Mouse (Mus musculus) fibroblast of lung, adult 2 months (primary cell): Measurements from ENCODE around the gene Jade2.

Experiments
- DNase-seq: peaks from one replicate; pipeline ENCODE4 v3.0.0-alpha.2; 2011; ENCODE audit warnings: low read depth

Jade2 gene

DNA sequence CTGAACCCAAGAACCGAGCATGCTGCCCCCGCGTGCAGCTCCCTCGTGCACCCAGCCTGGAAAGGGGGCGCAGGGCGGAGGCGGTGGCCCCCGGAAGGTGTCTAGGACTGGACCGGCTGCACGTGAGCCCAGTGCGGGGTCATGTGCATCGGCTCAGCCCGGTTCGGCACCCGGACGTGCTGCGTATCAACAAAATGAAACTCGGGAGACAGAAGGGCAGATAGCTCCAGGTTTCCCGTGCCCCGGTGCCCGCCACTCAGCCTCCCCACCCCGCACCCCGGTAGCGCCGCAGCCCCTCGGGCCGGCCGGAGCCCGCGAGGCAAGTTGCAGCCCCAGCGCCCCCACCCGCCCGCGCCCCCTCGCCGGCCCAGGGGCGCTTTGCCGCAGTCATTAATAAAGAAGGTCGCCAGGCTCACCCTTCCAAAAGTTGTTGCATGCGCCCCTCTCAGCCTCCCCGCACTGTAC, 805 bp downstream of the Jade2 start:
- DNase-seq, result no peak

DNA sequence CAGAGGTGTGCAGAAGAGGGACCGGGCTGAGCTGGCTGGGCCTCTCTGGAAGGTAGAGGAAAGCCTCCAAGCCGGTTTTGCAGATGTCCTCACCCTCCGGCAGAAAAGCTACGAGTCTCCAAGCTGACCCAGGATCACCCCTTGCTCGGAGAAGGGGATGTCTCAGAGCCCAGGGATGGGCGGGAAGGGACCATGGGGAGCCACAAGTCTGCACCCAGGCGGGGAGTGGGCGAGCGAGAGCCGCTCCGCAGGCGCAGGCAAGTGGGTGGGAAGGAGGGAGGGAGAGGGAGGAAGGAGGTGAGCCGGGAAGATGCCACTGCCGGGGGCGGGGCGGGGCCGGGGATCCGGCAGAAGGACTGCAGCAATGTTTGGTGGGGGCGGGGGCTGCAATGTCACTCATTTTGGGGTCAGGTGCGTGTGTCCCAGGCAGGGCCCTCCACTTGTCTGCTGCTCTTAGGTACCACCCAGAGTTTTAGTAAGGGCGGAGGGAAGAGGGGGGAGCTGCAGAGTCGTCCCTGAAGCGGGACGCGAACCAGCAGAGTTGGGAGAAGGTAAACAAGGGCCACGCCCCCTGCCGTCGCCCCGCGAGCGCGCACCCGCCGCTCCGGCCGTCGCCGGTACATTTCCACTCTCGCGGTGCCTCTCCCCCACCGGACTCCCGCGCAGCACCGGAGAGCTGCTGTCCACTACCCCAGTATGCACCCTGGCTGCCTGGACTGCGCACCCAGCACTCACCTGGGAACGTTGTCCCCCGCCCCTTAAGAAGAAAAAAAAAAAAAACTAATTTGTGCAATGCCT, 1.4 kb downstream of the Jade2 start:
- no peak for DNase-seq

DNA sequence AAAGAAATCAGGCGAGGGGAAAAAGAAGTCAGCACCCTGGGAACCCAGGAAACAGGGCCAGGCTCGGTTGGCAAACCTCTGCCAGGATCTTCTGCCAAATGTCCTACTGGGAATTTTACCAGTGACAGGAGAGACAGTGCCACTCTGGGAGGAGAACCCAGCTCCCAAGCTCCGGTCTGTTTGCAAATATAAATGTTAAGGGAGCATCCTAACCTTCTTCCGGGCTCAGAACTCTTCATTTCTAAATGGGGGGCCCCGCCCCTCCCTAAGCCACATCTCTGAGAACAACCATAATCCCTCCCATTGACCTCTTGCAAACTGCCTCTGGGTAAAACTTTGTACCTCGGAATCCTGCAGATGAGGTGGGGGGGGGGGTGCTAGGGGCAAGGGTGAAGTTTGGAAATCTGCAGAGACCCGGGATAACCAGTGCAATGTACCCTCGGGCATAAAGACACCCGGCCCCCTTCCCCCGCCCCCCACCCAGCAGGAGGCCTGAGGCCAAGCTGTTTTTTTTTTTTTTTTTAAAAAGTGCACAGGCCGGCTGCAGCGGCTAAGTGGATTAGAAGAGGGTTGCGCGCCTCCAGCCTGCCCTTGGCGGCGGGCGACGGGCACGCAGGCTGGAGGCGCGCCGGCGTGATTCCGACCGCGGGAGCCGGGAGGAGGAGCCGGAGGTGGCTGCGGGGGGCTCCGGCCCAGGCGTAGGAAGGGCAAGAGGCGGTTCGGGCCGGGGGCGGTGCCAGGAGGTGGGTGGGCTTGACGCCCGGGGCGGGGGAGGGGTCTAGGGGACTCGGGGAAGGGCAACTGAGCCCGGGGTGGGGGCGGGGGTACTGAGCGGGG, 2.3 kb downstream of the Jade2 start:
- DNase-seq, result no peak

DNA sequence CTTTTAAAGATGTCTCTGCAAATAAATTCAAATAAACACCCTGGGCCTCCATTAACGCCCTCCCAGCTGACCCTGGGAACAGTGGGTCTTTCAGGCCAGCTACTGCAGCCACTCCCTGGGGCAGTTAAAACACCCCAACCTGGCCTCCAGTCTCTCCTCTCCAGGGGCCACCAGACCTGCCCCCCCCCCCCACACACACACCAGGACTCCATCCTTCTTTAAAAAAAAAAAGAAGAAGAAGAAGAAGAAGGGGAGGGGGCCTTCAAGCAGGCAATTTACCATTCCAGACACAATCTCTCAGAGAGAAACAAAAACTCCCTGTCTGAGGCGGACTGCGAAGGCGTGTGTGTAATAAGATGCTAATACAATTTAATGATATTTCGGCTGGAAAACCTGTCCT, 4.9 kb downstream of the Jade2 start:
- DNase-seq, result no peak

DNA sequence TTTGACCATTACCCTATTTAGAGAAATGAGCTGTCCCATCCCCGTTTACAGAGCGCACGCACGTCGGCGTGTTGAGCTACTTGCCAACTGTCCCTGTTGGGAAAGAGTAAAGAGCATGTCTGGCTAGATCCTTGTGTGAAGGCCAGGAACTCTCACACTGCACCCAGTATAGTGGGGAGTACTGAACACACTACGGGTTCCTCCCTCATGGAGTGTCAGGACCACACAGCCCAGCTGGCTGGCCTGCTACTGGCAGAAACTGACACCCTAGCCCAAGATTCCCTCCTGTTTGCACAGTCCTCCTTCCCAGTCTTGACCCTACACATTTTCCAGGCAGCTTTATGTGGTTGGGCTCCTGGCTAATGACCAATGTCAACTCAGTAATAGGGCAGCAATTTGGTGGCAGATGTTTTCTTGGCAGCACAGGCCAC, 5.3 kb downstream of the Jade2 start:
- DNase-seq, result no peak

DNA sequence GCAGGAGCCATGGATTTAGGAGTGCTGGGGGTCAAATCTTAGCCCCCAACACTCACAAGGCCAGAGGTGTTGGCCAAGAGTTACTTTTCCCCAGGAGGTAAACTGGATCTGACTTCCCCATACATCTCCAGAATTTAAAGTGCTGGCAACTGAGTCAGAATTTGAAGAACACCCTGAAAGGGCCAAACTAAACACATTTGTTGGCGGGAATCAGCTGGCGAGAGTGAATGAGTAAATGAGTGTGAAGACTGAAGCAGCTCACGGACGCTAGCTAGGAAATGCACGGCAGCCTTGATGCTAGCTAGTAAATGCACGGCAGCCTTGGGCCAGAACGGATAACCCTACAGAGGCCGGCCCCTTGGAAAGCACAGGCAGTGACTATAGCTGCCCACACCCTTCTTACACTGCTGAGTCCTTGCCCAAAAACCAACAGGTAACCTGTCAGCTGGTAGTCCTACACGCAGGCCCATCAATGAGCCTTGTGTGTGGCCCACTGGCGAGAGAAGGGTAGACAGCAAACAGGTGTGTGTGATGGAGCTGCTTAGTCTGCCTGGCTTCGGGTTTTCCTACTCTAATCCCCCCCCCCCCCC, 6.6 kb downstream of the Jade2 start:
- DNase-seq, result no peak

DNA sequence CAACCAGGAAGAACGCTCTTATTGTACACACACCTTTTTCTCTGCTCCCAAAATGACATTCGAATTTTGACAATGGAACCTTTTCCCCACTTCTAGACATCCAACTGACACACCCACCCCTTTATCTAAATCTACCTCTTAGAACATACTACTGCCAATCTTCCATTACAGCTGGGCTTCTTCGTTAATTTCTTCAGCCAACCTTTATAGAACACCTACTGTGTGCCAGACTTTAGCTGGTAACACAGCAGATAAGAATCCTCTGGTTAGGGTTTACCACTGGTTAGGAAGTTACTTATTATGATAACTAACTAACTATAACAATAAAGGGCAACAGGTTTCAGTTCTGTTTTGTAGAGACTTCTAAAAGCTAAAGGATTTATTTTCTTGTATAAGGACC, 9.1 kb downstream of the Jade2 start:
- DNase-seq, result no peak

DNA sequence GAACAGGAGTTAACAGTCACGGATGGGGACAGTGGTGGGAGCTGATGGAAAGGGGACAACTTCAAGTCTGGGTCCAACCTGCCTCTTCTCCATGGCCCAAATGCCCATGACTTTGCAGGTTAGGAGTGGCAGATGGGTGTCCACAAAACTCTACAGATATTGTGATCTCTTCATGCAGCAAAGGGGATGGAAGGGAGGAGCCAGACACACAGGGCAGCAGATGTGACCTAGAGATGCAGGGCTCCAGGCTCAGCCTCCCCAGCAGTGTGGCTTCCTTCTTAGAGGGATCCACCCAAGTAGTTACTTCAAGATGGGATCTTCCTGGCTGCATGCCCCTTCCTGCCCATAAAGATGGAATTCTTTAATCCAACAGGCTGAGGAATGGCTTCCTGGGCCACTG, 9.6 kb downstream of the Jade2 start:
- DNase-seq, result no peak

DNA sequence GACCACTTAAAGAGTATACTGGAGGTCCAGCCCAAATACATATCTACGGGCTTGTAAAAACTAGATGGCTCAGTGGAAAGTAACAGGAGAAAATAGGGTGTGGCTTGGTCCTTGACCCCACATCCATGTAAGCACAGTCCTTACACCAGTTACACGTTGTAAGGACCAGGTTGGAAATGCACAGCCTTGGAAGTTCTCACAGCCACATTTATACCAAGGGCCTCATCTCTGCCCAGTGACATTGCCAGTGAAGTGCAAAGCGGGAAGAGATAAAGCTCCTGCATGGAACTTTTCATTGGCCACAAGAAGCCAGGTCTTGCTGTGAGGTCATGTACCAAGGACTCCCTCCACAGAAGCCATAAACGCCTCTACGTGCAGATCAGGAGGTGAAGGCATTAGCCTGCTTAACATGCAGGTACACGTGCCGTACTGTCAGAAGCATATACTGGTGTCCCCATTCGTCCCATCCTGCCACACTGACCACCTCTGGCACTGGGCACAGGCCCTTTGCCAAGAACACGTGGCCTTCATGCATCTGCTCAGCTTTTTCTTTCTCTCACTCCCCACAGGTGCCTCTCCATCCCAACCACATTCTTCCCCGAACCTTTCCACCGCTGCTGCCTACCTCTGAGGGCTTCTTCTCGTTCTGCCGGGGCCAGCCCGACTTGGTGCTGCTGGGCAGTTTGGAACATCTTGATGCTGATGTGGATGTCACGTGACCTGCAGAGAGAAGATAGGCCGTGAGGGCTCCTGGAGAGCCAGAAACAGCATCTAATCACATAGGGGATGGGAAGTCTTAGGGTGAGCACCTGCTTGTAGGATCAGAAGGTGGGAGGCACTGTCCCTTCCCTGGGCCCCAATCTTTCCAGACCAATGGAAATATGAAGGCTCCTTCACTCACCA, 11.2 kb downstream of the Jade2 start:
- no peak for DNase-seq

DNA sequence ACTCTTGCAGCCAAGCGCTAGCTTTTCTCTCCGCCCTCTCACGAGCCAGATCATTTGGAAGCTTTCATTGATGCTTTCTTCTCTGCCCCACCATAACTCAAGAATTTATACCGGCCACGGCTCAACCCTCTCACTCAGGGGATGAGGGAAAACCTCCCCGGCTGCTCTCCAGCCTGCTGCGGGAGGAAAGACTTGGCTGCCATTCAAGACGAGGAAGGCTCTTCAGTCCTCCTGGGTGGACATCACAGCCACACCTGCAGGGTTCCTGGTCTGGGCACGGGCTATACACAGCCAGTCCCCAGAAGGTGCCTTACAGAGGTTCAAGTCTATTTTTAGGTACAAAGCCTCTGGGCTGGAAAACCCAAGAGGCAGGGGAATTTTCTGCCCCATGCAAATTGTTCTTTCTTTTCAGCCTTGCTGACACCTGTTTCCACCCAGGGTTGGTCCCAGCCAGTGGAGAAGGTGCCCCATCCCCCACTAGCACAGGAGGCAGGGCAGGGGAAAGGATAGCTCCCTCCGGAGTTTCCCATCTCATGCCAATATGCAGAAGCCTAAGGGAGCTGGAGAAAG, 12.8 kb downstream of the Jade2 start:
- DNase-seq, result no peak

DNA sequence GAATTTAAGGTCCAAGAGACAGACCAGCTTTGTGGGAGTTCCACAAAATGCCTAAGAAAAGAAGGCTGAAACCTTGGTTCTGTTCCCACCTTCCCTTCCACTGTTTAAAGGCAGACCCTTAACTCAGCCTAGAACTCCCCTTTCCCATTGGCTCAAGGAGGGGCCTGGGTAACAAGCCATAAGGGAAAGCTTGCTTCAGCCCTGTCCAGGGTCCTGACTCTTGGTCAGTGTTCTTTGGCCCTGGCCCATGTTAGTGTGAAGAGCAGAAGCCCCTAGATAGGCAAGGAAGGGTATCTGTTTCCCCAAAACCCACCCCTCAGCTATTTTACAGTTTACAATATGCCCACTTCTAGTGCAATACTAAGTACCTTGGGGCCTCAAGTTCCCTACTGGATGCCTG, 13.6 kb downstream of the Jade2 start:
- no peak for DNase-seq

DNA sequence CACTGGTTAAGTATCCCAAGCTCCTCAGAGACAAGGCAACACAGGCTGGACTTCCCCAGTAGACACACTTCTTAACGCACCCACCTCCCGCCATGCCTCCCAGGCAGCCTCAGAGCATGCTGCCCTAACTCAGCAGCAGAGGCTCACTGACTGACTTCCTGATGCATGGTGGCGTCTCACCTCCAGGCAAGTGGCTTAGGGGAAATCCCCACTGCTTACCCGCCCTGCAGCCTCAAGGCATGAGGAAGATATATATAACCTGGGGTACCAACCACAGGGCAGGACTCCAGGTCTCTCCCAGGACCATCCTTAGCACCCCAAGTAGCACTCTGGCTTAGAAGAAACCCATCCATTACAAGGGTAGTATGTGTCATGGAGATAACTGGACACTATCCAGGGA, 14.3 kb downstream of the Jade2 start:
- no peak for DNase-seq

DNA sequence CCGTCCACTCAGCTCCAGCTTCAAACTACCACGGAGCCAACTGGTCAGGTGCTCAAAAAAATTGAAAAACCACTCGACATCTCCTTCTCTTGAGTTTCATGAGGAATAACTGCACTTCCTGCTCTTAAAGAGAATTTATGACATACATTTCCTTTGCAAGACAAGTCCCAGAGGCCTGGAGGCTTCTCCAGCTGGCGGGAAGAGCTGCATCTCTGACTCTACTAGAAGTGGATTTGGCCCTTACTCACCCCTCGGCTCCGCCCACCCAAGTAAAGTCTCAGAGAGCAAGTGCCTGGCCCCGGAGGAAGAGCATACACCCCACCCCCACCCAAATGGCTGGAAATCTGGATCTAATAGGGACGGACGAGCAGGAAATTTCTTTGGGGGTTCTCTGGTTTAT, 16.3 kb downstream of the Jade2 start:
- DNase-seq, result no peak

DNA sequence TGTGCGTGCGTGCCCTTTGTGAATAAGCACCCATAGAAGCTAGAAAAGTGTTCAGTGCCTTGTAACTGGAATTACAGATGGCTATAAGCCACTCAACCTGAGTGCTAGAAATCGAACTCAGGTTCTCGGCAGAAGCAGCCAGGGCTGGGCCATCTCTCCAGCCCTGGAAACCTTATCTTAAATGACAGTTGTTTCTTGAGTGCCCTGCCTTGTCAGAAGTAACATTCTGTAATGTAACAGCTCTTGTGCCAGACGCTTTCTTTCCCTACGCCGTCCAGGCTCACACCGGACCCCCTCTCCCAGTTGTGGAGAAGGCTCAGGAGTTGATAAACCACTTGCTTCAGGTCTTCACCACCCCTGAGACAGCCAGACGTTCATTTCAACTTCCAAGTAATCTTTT, 16.8 kb downstream of the Jade2 start:
- DNase-seq, result no peak

DNA sequence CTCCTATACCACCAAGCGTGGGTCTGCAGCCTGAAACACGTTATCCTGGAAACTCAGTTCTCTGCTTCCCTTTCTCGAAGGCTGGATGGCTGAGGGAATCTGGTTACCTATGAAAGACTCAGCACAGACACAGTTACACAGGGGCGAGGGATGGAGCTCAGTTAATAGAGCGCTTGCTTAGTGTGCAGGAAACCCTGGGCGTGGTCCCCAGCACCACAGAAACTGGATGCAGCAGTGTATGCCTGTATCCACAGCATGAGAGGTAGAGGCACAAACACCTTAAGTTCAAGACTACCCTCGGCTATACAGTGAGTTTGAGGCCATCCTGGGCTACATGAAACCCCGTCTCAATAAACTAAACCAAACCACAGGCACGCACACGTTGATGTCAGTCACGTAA, 17.5 kb downstream of the Jade2 start:
- no peak for DNase-seq

DNA sequence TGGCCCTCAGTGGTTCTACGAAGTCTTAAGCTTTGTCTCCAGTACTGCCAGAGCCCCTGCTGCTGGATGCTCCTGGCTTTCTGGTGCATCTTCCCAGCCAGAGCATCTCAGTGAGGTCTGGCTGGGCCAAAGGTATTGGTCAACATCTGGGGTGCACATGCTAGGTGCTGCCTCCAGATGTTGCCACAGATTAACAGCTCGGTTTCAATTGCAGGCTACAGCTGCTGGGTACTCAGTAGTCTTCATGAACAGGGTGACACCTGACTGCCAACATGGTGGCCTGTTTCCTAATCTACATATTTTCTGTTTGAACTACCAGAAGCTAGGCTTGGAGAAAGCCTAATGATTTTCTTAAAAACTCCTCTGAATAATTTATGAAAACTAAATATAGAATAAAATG, 18.3 kb downstream of the Jade2 start:
- DNase-seq, result no peak

DNA sequence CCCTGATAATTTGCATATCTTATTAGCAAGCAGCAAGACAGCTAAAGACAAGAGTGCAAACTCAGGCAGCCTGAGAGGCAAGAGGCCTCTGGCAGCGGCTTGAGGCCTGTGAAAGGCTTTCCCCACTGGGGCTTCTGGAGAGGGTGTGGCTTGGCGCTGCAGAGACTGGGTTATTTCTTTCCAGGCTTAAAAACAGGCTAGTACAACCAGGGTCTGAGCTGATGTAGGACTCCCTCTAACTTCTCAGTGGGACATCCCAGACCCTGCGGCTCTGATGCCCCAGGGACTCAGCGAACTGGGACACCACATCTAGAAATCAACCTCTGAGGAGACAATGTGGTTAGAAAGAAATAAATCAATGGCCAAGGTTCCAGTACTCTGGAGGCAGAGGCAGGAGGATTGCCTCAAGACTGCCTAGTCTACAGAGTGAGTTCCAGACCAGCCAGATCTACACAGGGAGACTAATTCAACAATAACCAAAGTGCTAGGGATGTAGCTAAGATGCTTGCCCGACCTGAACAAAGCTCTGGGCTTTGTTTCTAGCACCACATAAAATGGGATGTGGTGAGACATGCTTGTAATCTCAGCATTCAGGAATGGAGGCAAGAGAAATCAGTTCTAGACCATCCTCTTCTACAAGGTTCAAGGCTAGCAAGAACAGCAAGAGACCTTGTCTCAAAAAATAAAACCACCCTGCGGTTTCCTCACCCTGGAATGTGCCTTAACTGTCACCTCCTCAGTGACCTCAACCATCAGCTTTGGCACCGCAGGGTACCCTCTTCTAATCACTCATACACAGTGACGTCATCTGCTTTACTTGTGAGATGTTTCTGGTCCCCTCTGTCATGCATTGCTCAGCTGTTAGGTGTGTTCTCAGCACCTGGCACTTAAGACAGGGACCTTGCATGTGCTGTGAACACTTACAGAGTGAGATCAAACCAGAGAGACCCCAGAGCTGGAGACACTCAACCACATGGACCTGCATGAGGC, 20.0 kb downstream of the Jade2 start:
- no peak for DNase-seq

DNA sequence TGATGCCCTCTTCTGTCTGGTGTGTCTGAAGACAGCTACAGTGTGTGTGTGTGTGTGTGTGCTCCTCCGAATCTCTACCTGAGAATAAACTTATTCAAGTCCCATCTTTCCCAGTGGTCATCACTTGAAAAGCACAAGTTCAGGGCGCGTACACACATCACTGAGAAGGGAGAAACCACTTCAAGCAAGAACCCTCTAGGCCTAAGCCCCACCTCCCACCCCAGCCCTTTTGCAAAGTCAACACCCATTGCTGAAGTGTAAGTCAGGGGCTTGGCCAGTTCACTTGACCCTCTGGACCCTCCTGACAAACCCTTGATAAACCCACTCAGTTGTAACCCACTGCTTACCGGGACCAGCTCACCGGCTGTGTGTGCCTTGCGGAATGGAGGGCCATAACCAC, 20.9 kb downstream of the Jade2 start:
- no peak for DNase-seq

DNA sequence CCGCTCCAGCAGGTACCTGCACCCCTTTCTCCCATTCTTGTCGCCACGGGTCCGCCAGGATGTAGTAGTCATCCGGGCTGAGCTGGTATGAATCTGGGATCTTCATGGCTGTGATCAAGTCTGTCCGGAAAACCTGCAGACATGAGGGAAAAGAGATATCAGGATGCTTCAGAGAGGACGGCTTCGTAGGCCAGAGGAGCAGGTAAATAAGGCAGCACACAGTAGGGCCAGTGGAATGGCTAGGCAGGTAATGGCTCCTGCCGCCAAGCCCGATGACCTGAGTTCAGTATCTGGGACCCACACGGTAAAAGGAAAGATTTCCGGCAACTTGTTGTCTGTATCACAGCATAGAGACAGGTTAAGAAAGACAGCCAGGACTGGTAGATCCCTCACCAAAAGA, 21.9 kb downstream of the Jade2 start:
- DNase-seq, result no peak

DNA sequence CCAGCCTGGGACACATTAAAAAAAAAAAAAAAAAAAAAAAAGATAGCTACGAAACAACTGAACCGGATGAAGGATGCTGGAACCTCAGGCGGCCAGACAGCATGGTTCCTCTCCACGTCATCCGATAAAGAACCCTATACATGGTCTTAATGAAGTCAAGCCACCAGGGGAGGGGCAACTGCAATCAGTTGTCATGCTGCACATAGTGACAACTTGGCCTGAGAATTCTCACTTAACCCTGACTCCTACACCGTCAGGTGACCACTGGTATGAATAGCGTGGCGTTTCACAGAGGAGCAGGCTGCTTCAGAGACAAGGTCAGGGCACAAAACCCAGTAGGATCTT, 23.4 kb downstream of the Jade2 start:
- DNase-seq, result no peak
